Mouse (Mus musculus) embryonic facial prominence, embryonic 10.5 days (tissue): ENCODE data around the gene Ston1. TPM values are rescaled to one million over a fixed set of nuclear protein-coding genes. Genes with fewer than 3 reads are reported as not detected.
A peak's percentile ranks its signal among the peaks of the same experiment; 100 is the strongest.

ENCODE experiments used
- DNase-seq: peaks from one replicate; pipeline ENCODE4 v3.0.0-alpha.2; 2017; ENCODE audit warnings: low spot score
- H3K27ac ChIP-seq: fragments of 300-500 bp; sonication (generic); replicated peaks from 2 replicates; pipeline ENCODE4 v1.5.1; 2016; ENCODE audit warnings: mild to moderate bottlenecking
- H3K27me3 ChIP-seq: fragments of 300-500 bp; sonication (generic); replicated peaks from 2 replicates; pipeline ENCODE4 v1.6.1; 2016; ENCODE audit warnings: low read depth, mild to moderate bottlenecking; ENCODE audit not compliant: poor library complexity, severe bottlenecking
- H3K36me3 ChIP-seq: fragments of 300-500 bp; sonication (generic); replicated peaks from 2 replicates; pipeline ENCODE4 v1.6.1; 2016; ENCODE audit warnings: mild to moderate bottlenecking, moderate library complexity
- H3K4me1 ChIP-seq: fragments of 300-500 bp; sonication (generic); 2 replicates; pipeline ENCODE4 v1.6.1; 2016
- H3K4me3 ChIP-seq: fragments of 300-500 bp; sonication (generic); 2 replicates; pipeline ENCODE4 v1.5.1; 2016; ENCODE audit warnings: mild to moderate bottlenecking, moderate library complexity
- H3K9me3 ChIP-seq: fragments of 300-500 bp; sonication (generic); 2 replicates; pipeline ENCODE4 v1.6.1; 2016; ENCODE audit warnings: mild to moderate bottlenecking
- WGBS: fragments of 180-500 bp; shearing (Covaris S2); methylation state at CpG from one replicate; pipeline ENCODE4 v1.1.7; 2016; 5-methylcytosine and 5-hydroxymethylcytosine counted together
- polyA plus RNA-seq: library from polyadenylated mRNA; unstranded; fragments of >200 nt; fragmentation: Nextera tagmentation; extraction: Ambion mirVana; gene quantifications from 2 replicates; pipeline ENCODE4 v1.2.1, GENCODE M21; 2016

Ston1 gene
- polyA plus RNA-seq, 1 experiment from 2014 or later: 2.3 TPM

DNA sequence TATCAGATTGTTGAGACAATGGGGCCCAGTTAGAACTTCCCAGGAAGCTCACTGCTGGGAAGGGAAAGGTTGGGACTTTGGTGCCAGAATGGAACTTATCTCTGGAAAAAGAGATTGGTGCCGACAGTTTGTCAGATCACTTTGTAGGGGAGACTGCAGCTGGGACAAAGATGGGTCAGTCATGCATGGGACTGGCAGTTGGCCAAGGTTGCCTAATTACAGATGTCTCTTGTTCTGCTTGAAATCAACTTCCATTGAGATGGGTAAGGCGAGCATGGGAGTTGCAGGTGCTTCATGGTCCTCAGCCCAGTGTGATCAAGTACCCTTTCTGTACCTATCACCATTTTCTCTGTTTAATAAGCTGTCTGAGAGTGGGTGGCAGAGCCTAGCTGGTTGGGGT lies 68.6 kb downstream of the Ston1 start:
- H3K27me3 ChIP-seq: peaks cover 21% of the 10 kb centered on the region
- no peaks in the 10 kb centered on the region for H3K9me3 ChIP-seq
- DNase-seq: no peak
- WGBS: 76% methylated on average over 2 of the region's 2 CpGs
- no peaks in the 10 kb centered on the region for H3K36me3 ChIP-seq
- no peak overlapping the region for H3K4me3 ChIP-seq
- peaks cover 19% of the 10 kb centered on the region for H3K4me1 ChIP-seq
- no peak overlapping the region for H3K27ac ChIP-seq

DNA sequence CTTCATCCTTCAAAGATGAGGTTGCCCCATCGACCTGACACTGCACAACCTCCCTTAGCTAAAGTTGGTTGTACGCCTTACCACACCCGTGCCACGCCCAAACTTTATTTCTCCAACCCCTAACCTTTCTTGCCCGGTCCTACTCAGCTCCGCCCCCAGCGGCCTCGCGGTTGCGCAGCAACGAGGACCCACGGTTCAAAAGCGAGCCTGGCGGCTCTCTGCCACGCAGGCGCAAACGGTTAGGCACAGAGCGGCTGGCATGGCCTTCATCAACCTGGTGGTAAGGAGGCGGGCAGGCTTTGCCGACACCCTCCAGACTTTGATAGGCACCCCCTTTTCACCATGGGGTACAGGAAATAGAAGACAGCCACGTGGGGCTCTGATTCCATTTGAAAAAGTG lies 71.0 kb downstream of the Ston1 start, which contains the start of gene Gtf2a1l:
Gtf2a1l (plus strand) TSS at position 209 of the 400 bp plus-strand sequence.
- Histone ChIP-seq H3K36me3 (no peaks in the 10 kb centered on the region), H3K9me3 (no peaks in the 10 kb centered on the region), H3K27ac (no peak within 1 kb of the TSS), H3K27me3 (peaks cover 23% of the 10 kb centered on the region), H3K4me3 (peak within 1 kb of the TSS; percentile 36), H3K4me1 (peaks cover 20% of the 10 kb centered on the region)
- DNase-seq: peak; percentile 68
- 35% methylated on average over 21 of the region's 21 CpGs for WGBS

- H3K9me3 ChIP-seq: no peaks in the 10 kb centered on the region
- H3K27ac ChIP-seq: peak overlapping the region; percentile 0; the same call in 1 of the 2 replicates
- H3K4me1 ChIP-seq: peaks cover 20% of the 10 kb centered on the region
- DNase-seq: no peak
- H3K4me3 ChIP-seq: no peak overlapping the region
- 14% methylated on average over 2 of the region's 2 CpGs for WGBS
- H3K27me3 ChIP-seq: peaks cover 29% of the 10 kb centered on the region
- H3K36me3 ChIP-seq: no peaks in the 10 kb centered on the region
These were observed 72.4 kb downstream of the Ston1 start for GRCm38 (mm10) chr17:88669921-88670320.

DNA sequence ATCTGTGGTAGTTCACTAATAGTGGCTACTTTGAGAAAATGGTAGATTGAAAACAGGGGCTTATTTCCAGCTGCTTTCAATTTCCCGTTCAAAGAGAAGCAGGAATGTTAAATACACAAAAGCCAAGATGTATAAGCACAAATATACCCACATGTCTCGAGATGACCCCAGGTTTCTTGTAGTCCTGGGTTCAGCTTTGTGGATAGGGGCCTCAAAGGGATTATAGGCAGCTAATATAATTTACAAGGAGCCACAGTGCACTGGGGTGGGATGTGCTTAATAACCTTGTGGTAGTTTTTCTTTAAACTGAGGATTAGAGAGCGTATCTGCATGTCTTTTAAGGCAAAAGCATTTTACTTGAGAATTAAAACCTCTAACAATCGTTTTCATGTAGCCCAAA lies 73.3 kb downstream of the Ston1 start:
- Histone ChIP-seq H3K4me3 (no peak overlapping the region), H3K27ac (no peak overlapping the region; the same call in 1 of the 2 replicates), H3K27me3 (peaks cover 28% of the 10 kb centered on the region), H3K4me1 (peaks cover 20% of the 10 kb centered on the region), H3K9me3 (no peaks in the 10 kb centered on the region), H3K36me3 (no peaks in the 10 kb centered on the region)
- peak; percentile 16 for DNase-seq
- 36% methylated on average over 4 of the region's 4 CpGs for whole genome bisulfite sequencing

- H3K27me3 ChIP-seq: peaks cover 8% of the 10 kb centered on the region; the same call in 1 of the 2 replicates
- WGBS: 91% methylated on average over 23 of the region's 23 CpGs
- peaks cover 6% of the 10 kb centered on the region for H3K4me1 ChIP-seq
- DNase-seq: no peak
- no peak overlapping the region for H3K4me3 ChIP-seq
- H3K36me3 ChIP-seq: no peaks in the 10 kb centered on the region
- H3K9me3 ChIP-seq: no peaks in the 10 kb centered on the region
- H3K27ac ChIP-seq: no peak overlapping the region
These were observed 78.1 kb downstream of the Ston1 start for GRCm38 (mm10) chr17:88675310-88676309.

- Histone ChIP-seq H3K9me3 (no peaks in the 10 kb centered on the region), H3K4me3 (no peak overlapping the region), H3K36me3 (no peaks in the 10 kb centered on the region), H3K27me3 (no peaks in the 10 kb centered on the region), H3K27ac (no peak overlapping the region), H3K4me1 (no peaks in the 10 kb centered on the region)
- 81% methylated on average over 11 of the region's 11 CpGs for WGBS
- no peak for DNase-seq
These were observed 90.7 kb downstream of the Ston1 start for GRCm38 (mm10) chr17:88688226-88688625.

DNA sequence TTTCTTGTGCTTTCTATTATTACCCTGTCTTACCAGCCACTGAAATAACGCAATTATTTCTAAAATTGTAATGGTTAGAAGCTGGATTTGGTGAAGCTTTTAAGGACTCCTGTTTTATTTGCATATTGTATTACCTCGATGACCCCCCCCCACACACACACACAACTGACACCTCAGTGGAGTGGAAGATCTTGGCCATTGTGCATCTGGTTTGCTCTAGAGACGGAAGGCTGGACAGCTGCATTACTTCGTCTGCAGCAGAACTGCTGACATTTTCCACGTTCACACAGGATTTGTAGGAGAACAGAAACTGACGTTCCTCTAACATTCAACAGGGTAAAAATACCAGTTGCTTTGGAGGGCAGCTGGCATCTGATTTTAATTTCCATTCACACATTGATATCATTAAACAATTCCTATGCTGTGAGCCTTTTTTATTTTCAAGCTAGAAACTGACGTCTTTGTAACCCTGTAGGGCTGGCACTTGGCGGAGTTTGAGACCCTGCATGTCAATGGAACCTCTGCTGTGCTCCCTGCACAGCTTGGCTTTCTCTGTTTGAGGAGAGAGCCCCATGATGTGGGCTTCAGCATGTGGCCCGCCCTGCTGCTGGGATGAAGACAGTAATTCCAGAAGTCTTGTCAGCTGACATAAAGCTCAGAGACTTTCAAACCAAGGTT lies 99.3 kb downstream of the Ston1 start:
- Histone ChIP-seq H3K4me1 (peaks cover 12% of the 10 kb centered on the region; the same call in 1 of the 2 replicates), H3K27me3 (no peaks in the 10 kb centered on the region), H3K4me3 (no peak overlapping the region), H3K36me3 (no peaks in the 10 kb centered on the region), H3K27ac (no peak overlapping the region), H3K9me3 (0 out of 2 replicates have a peak, but pooled peaks cover 3% of the 10 kb centered on the region)
- 59% methylated on average over 9 of the region's 9 CpGs for WGBS
- no peak for DNase-seq

DNA sequence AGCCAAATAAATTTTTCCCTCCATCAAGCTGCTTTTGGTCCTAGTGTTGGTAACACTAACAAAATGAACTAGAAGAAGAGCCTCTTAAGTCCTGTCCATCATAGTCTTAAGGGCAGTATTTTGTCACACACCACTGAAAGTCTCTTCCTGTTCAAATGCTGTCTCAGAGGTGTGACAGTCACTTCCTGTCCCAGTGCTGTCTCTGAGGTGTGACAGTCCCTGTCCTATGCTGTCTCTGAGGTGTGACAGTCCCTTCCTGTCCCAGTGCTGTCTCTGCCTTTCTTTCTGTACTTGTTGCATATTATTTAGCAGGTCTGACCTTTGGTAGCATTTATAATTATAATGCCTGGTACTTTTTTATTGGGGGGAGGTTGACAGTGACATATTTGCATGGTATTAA lies 103.4 kb downstream of the Ston1 start:
- DNase-seq: no peak
- H3K27me3 ChIP-seq: no peaks in the 10 kb centered on the region
- peaks cover 8% of the 10 kb centered on the region; the same call in 1 of the 2 replicates for H3K4me1 ChIP-seq
- H3K27ac ChIP-seq: no peak overlapping the region
- no peaks in the 10 kb centered on the region for H3K36me3 ChIP-seq
- H3K4me3 ChIP-seq: no peak overlapping the region
- 0 out of 2 replicates have a peak, but pooled peaks cover 3% of the 10 kb centered on the region for H3K9me3 ChIP-seq

GRCm38 (mm10) chr17:88702345-88702744 lies 104.9 kb downstream of the Ston1 start:
- Histone ChIP-seq H3K4me1 (peaks cover 8% of the 10 kb centered on the region; the same call in 1 of the 2 replicates), H3K36me3 (no peaks in the 10 kb centered on the region), H3K4me3 (no peak overlapping the region), H3K27ac (no peak overlapping the region), H3K9me3 (0 out of 2 replicates have a peak, but pooled peaks cover 3% of the 10 kb centered on the region), H3K27me3 (no peaks in the 10 kb centered on the region)
- no peak for DNase-seq
- WGBS: 57% methylated on average over 6 of the region's 6 CpGs

- Histone ChIP-seq H3K36me3 (no peaks in the 10 kb centered on the region), H3K9me3 (0 out of 2 replicates have a peak, but pooled peaks cover 3% of the 10 kb centered on the region), H3K4me3 (no peak overlapping the region), H3K27me3 (no peaks in the 10 kb centered on the region), H3K4me1 (peaks cover 8% of the 10 kb centered on the region; the same call in 1 of the 2 replicates), H3K27ac (no peak overlapping the region)
- 41% methylated on average over 4 of the region's 4 CpGs for WGBS
- DNase-seq: no peak
These were observed 105.6 kb downstream of the Ston1 start for GRCm38 (mm10) chr17:88703112-88703511.

DNA sequence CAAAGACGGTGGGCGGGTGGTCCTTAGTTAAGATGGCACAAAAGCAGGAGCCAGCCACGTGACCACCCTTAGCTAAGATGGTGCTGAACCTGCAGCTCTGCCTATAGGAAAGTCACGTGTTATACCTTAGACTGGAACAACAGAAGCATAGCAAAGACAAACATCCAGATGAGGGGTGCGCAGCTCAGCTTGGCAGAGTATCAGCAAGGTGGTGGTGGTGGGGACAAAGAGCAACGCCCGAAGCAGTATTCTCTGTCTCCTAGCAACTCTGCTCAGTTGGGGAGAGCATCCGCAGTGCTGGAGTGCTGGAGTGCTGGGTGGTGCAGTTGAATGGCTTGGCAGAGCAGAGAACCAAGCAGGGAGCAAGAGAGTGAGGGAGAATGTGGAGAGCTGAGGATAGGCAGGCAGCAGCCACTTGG lies 108.8 kb downstream of the Ston1 start:
- H3K4me1 ChIP-seq: peaks cover 8% of the 10 kb centered on the region; the same call in 1 of the 2 replicates
- H3K27ac ChIP-seq: no peak overlapping the region; the same call in 1 of the 2 replicates
- H3K27me3 ChIP-seq: no peaks in the 10 kb centered on the region
- no peaks in the 10 kb centered on the region for H3K9me3 ChIP-seq
- H3K4me3 ChIP-seq: no peak overlapping the region
- DNase-seq: no peak
- 30% methylated on average over 8 of the region's 8 CpGs for WGBS
- H3K36me3 ChIP-seq: no peaks in the 10 kb centered on the region
